Mouse (Mus musculus): ENCODE results near the gene Galnt18.

Galnt18 gene

GRCm38 (mm10) chr7:111771251-111771801 lies 8.5 kb downstream of the Galnt18 start:
- DNase-seq (ENCODE audit: low spot score) = no peak

GRCm38 (mm10) chr7:111770585-111770984 lies 9.2 kb downstream of the Galnt18 start:
- no peak for DNase-seq (ENCODE audit: low spot score)

- DNase-seq (ENCODE audit: low spot score) = no peak
Observed at GRCm38 (mm10) chr7:111766145-111766767, 13.5 kb downstream of the Galnt18 start.

GRCm38 (mm10) chr7:111762754-111763153 lies 17.0 kb downstream of the Galnt18 start:
- DNase-seq (ENCODE audit: low spot score) = no peak

GRCm38 (mm10) chr7:111748571-111749071 lies 31.2 kb downstream of the Galnt18 start:
- DNase-seq (ENCODE audit: low spot score) = no peak

GRCm38 (mm10) chr7:111744770-111745169 lies 35.0 kb downstream of the Galnt18 start:
- DNase-seq (ENCODE audit: low spot score) = no peak

GRCm38 (mm10) chr7:111741595-111741994 lies 38.2 kb downstream of the Galnt18 start:
- no peak for DNase-seq (ENCODE audit: low spot score)

GRCm38 (mm10) chr7:111740091-111740490 lies 39.7 kb downstream of the Galnt18 start:
- no peak for DNase-seq (ENCODE audit: low spot score)

GRCm38 (mm10) chr7:111739371-111739765 lies 40.4 kb downstream of the Galnt18 start:
- no peak for DNase-seq (ENCODE audit: low spot score)

- DNase-seq (ENCODE audit: low spot score) = no peak
Observed at GRCm38 (mm10) chr7:111738456-111739370, 41.1 kb downstream of the Galnt18 start.

GRCm38 (mm10) chr7:111737426-111737825 lies 42.4 kb downstream of the Galnt18 start:
- DNase-seq (ENCODE audit: low spot score) = no peak

GRCm38 (mm10) chr7:111736365-111736764 lies 43.4 kb downstream of the Galnt18 start:
- DNase-seq (ENCODE audit: low spot score) = no peak

- DNase-seq (ENCODE audit: low spot score) = no peak
Observed at GRCm38 (mm10) chr7:111730346-111731269, 49.2 kb downstream of the Galnt18 start.

- DNase-seq (ENCODE audit: low spot score) = no peak
Observed at GRCm38 (mm10) chr7:111726928-111727327, 52.8 kb downstream of the Galnt18 start.

GRCm38 (mm10) chr7:111724730-111725129 lies 55.0 kb downstream of the Galnt18 start:
- DNase-seq (ENCODE audit: low spot score) = no peak

- no peak for DNase-seq (ENCODE audit: low spot score)
Observed at GRCm38 (mm10) chr7:111724004-111724403, 55.8 kb downstream of the Galnt18 start.

- DNase-seq (ENCODE audit: low spot score) = no peak
Observed at GRCm38 (mm10) chr7:111721308-111721698, 58.5 kb downstream of the Galnt18 start.

GRCm38 (mm10) chr7:111720511-111721307 lies 59.1 kb downstream of the Galnt18 start:
- no peak for DNase-seq (ENCODE audit: low spot score)

GRCm38 (mm10) chr7:111718900-111719299 lies 60.9 kb downstream of the Galnt18 start:
- DNase-seq (ENCODE audit: low spot score) = no peak

- DNase-seq (ENCODE audit: low spot score) = no peak
Observed at GRCm38 (mm10) chr7:111714639-111715360, 65.0 kb downstream of the Galnt18 start.
